Mouse (Mus musculus) gastrocnemius, postnatal 10 days (tissue): Measurements from ENCODE around the gene S100g. TPM values are rescaled to one million over a fixed set of nuclear protein-coding genes. Genes with fewer than 3 reads are reported as not detected.
A peak's percentile ranks its signal among the peaks of the same experiment; 100 is the strongest.

Source experiments
- DNase-seq: peaks from one replicate; pipeline ENCODE4 v3.0.0; 2021; ENCODE audit warnings: mixed read lengths
- long read RNA-seq, 2 experiments: library from polyadenylated mRNA; stranded (forward); transcript quantifications; one replicate each; pipeline ENCODE4 v2.0.0; 2021
- total RNA-seq, 2 experiments: library from RNA; stranded (reverse); gene quantifications; 2 replicates each; pipeline ENCODE4 v1.2.3; 2021

S100g gene
- not detected for total RNA-seq
- long read RNA-seq, experiment 1, result 0 reads
- long read RNA-seq, experiment 2, result 0 reads

GRCm38 (mm10) chrX:162964383-162964782 lies at the start of gene S100g:
S100g (minus strand) TSS chrX:162964599.
- no peak for DNase-seq

GRCm38 (mm10) chrX:162992121-162992520 lies 27.7 kb upstream of the S100g start:
- no peak for DNase-seq

GRCm38 (mm10) chrX:162991396-162991795 lies 27.0 kb upstream of the S100g start:
- no peak for DNase-seq

GRCm38 (mm10) chrX:162986876-162987495 lies 22.6 kb upstream of the S100g start:
- no peak for DNase-seq

GRCm38 (mm10) chrX:162976194-162976593 lies 11.8 kb upstream of the S100g start:
- no peak for DNase-seq

- no peak for DNase-seq
These were observed 3.1 kb upstream of the S100g start for GRCm38 (mm10) chrX:162967456-162967855.

GRCm38 (mm10) chrX:162963840-162964239 lies 559 bp downstream of the S100g start:
- DNase-seq, result no peak

GRCm38 (mm10) chrX:162957921-162958320 lies 6.5 kb downstream of the S100g start:
- no peak for DNase-seq

GRCm38 (mm10) chrX:162949811-162950439 lies 14.5 kb downstream of the S100g start:
- peak; percentile 4 for DNase-seq

- no peak for DNase-seq
These were observed 22.4 kb downstream of the S100g start for GRCm38 (mm10) chrX:162942027-162942426.

GRCm38 (mm10) chrX:162931467-162931866 lies 32.9 kb downstream of the S100g start:
- DNase-seq, result no peak

- no peak for DNase-seq
These were observed 42.8 kb downstream of the S100g start for GRCm38 (mm10) chrX:162921487-162922125.

GRCm38 (mm10) chrX:162915697-162916096 lies 48.7 kb downstream of the S100g start:
- DNase-seq, result peak; percentile 25

GRCm38 (mm10) chrX:162913651-162914050 lies 50.7 kb downstream of the S100g start:
- DNase-seq, result no peak

Other genes with a start within 250 kb of the S100g start
- gene Rbbp7, start 204.2 kb downstream of the S100g start, total RNA-seq, result 100 to 1,000 TPM; 151 to 160 TPM
- gene Txlng, start 135.1 kb downstream of the S100g start, total RNA-seq, result 1 to 10 TPM; 7.4 to 8.2 TPM
- gene Syap1, start 76.2 kb downstream of the S100g start, total RNA-seq, result 10 to 100 TPM; 32.4 to 34.2 TPM
- gene Ctps2, start 63.4 kb downstream of the S100g start, total RNA-seq, result 10 to 100 TPM; 12.9 to 14.3 TPM